Mouse (Mus musculus): ENCODE results near the gene Npm3.

DNA sequence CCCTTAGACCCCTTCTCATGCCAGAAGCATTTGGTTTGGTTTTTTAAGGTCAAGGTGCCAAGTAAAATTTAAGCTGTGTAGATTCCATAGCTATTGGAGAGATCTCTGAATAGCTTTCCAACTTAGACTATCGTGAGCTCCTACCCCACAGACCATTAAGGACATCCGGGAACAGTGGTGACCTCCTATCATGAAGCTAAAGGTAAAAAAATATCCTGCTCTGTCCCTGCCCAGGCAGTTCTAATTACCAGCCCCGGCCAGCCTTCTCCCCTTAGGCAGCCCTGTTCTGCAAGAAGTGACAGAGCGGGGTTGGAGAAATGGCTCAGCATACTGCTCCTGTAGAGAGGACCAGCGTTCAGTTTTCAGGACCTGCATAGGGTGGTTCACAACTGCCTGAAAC lies 10.9 kb downstream of the Npm3 start:
- TF ChIP-seq CTCF (IDR thresholded peaks at IDR 0.05; ENCODE audit: extremely low read depth, insufficient read depth, low read length) (no peak), POLR2A (IDR thresholded peaks at IDR 0.05; ENCODE audit: extremely low read depth, insufficient read depth, low read length) (no peak)

Measured in cortical plate, adult 2 months (tissue).